Mouse (Mus musculus) lung, embryonic 15.5 days (tissue): ENCODE measurements at regions not wholly inside any gene's neighbourhood (a gene's known extent, or its start where the extent isn't known, plus 50 kb on each side); places are given as distances from the start of the nearest gene placed in this dataset.
"Not testable (repeated sequence)": the region's sequence is repeated elsewhere in the genome, so short reads cannot be mapped to it uniquely, and the experiment has no call there.

ENCODE experiments used
- ATAC-seq: fragments of 200-750 bp; cut with Nextera tagmentation; 2 replicates; pipeline ENCODE4 v1.8.0; 2017; ENCODE audit warnings: moderate number of reproducible peaks, borderline replicate concordance; ENCODE audit not compliant: low FRiP score, low TSS enrichment; ENCODE audit errors: extremely low read depth
- H3K27ac ChIP-seq: fragments of 300-500 bp; sonication (generic); 2 replicates; pipeline ENCODE4 v1.5.1; 2015; ENCODE audit warnings: moderate library complexity, mild to moderate bottlenecking, inconsistent platforms
- H3K27me3 ChIP-seq: fragments of 300-500 bp; sonication (generic); 2 replicates; pipeline ENCODE4 v1.6.1; 2015; ENCODE audit warnings: inconsistent platforms
- H3K36me3 ChIP-seq: fragments of 300-500 bp; sonication (generic); 2 replicates; pipeline ENCODE4 v1.6.1; 2015; ENCODE audit warnings: inconsistent platforms
- H3K4me1 ChIP-seq: fragments of 300-500 bp; sonication (generic); 2 replicates; pipeline ENCODE4 v1.6.1; 2015; ENCODE audit warnings: inconsistent platforms
- H3K4me2 ChIP-seq: fragments of 300-500 bp; sonication (generic); 2 replicates; pipeline ENCODE4 v1.6.1; 2015; ENCODE audit warnings: inconsistent platforms, mild to moderate bottlenecking, moderate library complexity
- H3K4me3 ChIP-seq: fragments of 300-500 bp; sonication (generic); 2 replicates; pipeline ENCODE4 v1.5.1; 2015; ENCODE audit warnings: mild to moderate bottlenecking, inconsistent platforms
- H3K9ac ChIP-seq: fragments of 300-500 bp; sonication (generic); 2 replicates; pipeline ENCODE4 v1.6.1; 2015; ENCODE audit warnings: inconsistent platforms
- H3K9me3 ChIP-seq: fragments of 300-500 bp; sonication (generic); 2 replicates; pipeline ENCODE4 v1.6.1; 2016; ENCODE audit warnings: inconsistent platforms
- WGBS: fragments of 180-500 bp; shearing (Covaris S2); methylation state at CpG from one replicate; pipeline ENCODE4 v1.1.7; 2015; 5-methylcytosine and 5-hydroxymethylcytosine counted together

DNA sequence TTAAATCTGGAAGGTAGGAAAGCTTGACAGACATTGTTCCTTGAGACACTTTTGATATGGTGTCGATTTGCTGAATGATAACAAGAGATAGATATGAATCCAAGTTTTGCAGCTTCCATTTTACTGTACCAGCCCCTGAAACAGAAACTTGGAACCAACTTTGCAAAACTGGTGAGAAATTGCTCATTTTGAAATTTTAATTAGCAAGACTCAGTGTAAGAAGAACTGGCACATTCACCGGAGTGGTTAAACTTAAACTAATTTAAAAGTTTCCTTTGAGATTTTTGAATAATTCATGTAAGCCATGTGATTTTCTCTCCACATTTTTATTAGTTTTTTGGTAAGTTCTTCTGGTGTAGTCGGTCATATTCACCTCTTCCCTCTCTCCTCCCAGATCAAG is 85.3 kb downstream of the Slitrk1 start:
- Histone ChIP-seq H3K9me3 (no peaks in the 10 kb centered on the region), H3K27me3 (no peaks in the 10 kb centered on the region), H3K4me3 (no peak overlapping the region), H3K27ac (no peak overlapping the region), H3K9ac (no peak overlapping the region), H3K4me1 (no peaks in the 10 kb centered on the region), H3K4me2 (no peak overlapping the region), H3K36me3 (no peaks in the 10 kb centered on the region)
- ATAC-seq = no peak
- 87% methylated on average over 3 of the region's 3 CpGs for WGBS

DNA sequence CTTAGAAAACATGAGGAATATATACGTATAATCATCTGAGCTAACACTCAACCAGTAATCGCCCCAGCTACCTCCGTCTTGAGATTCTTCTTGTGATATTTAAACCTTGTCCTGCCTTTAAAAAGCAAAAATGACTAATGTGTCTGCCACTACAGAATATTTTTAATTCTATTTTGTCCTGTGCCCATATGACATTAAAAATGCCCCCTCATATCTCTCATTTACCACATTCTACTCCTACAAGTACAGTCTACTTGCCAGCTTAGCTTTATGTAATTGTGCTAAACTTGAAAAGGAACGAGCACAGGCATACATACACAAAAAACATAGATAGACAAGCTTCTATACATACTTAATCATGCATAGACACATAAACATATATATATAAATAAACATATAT is 92.4 kb downstream of the Slitrk1 start:
- ATAC-seq = no peak
- no peak overlapping the region for H3K9ac ChIP-seq
- no peaks in the 10 kb centered on the region for H3K36me3 ChIP-seq
- no peaks in the 10 kb centered on the region for H3K9me3 ChIP-seq
- no peak overlapping the region for H3K4me3 ChIP-seq
- no peaks in the 10 kb centered on the region for H3K4me1 ChIP-seq
- no peak overlapping the region for H3K27ac ChIP-seq
- no peak overlapping the region for H3K4me2 ChIP-seq
- 85% methylated on average over 4 of the region's 4 CpGs for WGBS
- H3K27me3 ChIP-seq = no peaks in the 10 kb centered on the region

DNA sequence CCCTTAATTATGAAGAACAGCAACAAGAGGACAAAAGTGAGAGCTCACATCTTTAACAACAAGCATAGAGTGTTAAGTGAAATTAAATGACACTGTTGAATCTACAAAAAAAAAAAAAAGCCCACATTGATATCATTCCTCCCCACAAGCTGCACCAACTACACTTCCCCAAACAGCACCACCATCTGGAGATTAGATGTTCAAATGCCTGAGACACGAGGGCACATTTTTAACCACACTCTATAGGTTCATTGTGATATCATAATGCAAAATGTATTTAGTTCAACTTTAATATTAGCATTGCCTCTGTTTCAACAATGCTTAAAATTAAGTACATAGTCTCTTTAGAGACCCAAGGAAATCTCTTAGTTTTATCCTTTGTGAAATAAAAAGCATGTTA is 94.6 kb downstream of the Slitrk1 start:
- no peak overlapping the region for H3K9ac ChIP-seq
- no peaks in the 10 kb centered on the region for H3K27me3 ChIP-seq
- H3K36me3 ChIP-seq = no peaks in the 10 kb centered on the region
- 47% methylated on average over 1 of the region's 1 CpGs for WGBS
- no peaks in the 10 kb centered on the region for H3K4me1 ChIP-seq
- ATAC-seq = no peak
- no peak overlapping the region for H3K27ac ChIP-seq
- H3K4me2 ChIP-seq = no peak overlapping the region
- no peak overlapping the region for H3K4me3 ChIP-seq
- H3K9me3 ChIP-seq = no peaks in the 10 kb centered on the region

DNA sequence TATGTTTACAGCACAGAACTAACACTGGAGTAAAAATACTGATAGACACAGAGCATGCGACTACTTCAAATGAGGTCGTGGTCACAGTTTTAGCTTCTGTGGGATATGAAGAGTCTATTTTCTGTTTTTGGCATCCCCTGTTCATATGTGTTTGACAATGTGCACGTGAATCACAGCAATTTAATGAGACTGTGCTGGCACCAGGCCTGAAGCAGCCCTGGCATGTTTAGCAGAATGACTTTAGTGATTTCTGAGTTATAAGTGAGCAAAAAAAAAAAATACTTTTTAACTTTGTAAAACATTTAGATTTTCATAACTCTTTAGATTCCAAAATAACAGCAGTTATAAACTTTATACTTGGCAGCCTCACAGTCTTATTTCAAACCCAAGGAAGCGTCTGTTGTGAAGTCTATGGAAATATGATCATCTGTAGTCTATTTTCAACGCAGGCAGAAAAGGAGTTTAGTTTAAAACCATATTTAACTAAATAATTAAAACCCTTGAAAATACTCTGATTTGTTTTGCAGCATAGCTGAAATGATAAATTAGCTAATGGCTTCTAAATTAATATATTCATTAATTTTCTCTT is 108.5 kb downstream of the Slitrk1 start:
- Histone ChIP-seq H3K36me3 (no peaks in the 10 kb centered on the region), H3K27ac (no peak overlapping the region), H3K4me3 (no peak overlapping the region), H3K9me3 (no peaks in the 10 kb centered on the region), H3K27me3 (no peaks in the 10 kb centered on the region), H3K4me1 (no peaks in the 10 kb centered on the region), H3K4me2 (no peak overlapping the region), H3K9ac (no peak overlapping the region)
- 0 out of 2 replicates have a peak, but pooled peaks have one; percentile 39 for ATAC-seq
- 37% methylated on average over 5 of the region's 5 CpGs for WGBS

DNA sequence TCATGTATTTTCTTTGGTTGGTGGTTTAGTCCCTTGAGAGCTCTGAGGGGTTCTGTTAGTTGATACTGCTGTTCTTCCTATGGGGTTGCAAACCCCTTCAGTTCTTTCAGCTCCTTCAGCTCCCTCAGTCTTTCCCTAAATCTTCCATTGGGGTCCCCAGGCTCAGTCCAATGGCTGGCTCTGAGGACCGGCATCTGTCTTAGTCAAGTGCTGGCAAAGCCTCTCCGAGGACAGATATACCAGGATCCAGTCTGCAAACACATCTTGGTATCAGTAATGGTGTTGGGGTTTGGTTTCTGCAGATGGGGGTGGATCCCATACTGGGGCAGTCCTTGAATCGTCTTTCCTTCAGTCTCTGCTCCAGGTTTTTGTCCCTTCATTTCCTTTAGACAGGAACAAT is 115.1 kb downstream of the Slitrk1 start:
- no peaks in the 10 kb centered on the region for H3K9me3 ChIP-seq
- no peaks in the 10 kb centered on the region for H3K36me3 ChIP-seq
- no peak overlapping the region for H3K9ac ChIP-seq
- ATAC-seq = no peak
- no peak overlapping the region for H3K4me2 ChIP-seq
- H3K4me3 ChIP-seq = no peak overlapping the region
- WGBS = 79% methylated on average over 3 of the region's 3 CpGs
- no peaks in the 10 kb centered on the region for H3K27me3 ChIP-seq
- no peaks in the 10 kb centered on the region for H3K4me1 ChIP-seq
- H3K27ac ChIP-seq = no peak overlapping the region

DNA sequence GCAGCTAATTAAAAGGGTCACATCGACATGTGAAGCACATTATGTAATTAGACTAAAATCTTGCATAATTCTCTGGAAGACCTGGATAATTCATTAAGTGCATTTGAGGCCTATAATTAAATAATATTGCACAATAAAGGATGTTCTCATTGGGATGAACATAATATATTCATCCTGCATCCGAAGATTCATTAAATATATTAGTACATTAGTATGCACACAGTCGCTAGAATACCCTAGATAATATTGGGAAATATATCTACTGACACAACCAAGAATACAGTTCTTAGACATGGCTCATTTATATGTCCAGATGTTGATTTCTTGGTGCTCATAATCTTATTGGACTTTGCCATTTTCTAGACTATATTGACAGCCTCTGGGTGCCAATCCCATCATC is 121.5 kb downstream of the Slitrk1 start:
- H3K9me3 ChIP-seq = no peaks in the 10 kb centered on the region
- H3K9ac ChIP-seq = no peak overlapping the region
- no peaks in the 10 kb centered on the region for H3K27me3 ChIP-seq
- no peak overlapping the region for H3K4me2 ChIP-seq
- no peaks in the 10 kb centered on the region for H3K36me3 ChIP-seq
- H3K4me3 ChIP-seq = no peak overlapping the region
- no peaks in the 10 kb centered on the region for H3K4me1 ChIP-seq
- H3K27ac ChIP-seq = no peak overlapping the region
- WGBS = 74% methylated on average over 3 of the region's 3 CpGs
- no peak for ATAC-seq

DNA sequence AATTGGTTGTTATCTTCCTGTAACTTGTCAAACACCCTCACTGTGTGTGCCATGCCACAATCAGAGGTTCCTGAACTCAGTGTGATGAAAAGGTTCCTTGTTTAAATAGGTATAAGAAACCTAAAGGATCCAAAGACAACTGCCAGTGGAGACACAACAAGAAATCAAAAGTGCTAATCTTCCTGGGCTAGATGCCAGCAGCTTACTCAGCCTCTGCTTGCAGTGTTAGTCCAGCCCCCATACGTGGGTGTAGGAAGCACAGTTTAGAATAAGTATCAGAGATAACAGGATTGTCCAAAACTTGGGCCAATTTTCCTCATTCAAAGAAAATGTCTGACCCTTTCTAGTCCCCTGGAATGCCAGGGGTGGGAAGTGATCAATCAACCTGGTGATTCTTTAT is 122.7 kb downstream of the Slitrk1 start:
- Histone ChIP-seq H3K4me2 (no peak overlapping the region), H3K27me3 (no peaks in the 10 kb centered on the region), H3K4me3 (no peak overlapping the region), H3K9ac (no peak overlapping the region), H3K4me1 (no peaks in the 10 kb centered on the region), H3K36me3 (no peaks in the 10 kb centered on the region), H3K27ac (no peak overlapping the region), H3K9me3 (no peaks in the 10 kb centered on the region)
- no peak for ATAC-seq
- whole genome bisulfite sequencing = 21% methylated on average over 1 of the region's 1 CpGs

DNA sequence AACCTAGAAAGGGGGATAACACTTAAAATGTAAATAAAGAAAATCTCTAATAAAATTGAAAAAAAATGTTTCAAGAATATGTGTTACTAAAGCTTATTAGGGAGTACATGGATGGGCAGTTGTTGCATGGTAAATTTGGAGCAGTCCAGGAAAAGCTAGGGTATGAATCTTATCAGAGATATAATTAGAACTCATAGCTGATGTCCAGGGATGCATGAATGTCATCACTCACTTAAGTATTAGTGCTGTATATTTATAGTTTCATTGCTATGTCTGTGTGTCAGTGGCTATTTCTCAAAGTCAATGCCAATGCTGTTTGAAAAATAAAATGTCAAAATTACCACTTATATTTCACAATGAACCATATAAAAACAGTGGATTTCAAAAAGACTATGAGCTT is 165.2 kb downstream of the Slitrk1 start:
- Histone ChIP-seq H3K27ac (no peak overlapping the region), H3K4me2 (no peak overlapping the region), H3K4me1 (no peaks in the 10 kb centered on the region), H3K36me3 (no peaks in the 10 kb centered on the region), H3K4me3 (no peak overlapping the region), H3K9ac (no peak overlapping the region), H3K27me3 (no peaks in the 10 kb centered on the region), H3K9me3 (no peaks in the 10 kb centered on the region)
- no peak for ATAC-seq

DNA sequence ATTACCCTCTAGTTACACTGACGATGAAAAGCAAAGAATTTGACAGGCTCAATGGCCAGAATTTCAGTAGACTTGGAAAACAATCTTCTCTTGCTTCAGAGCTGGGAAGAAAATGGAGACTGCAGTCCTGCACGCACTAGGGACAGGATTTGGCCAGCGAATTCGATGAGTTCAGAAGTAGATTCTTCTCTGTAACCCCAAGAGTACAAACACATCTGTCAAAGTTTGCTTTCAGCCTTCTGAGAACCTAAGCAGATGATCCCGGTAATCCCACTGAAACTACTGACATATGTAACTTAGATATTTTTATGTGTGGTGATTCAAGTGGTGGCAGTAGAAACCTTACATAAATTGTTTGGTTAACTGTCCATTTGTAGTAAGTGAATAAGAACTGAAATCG is 202.1 kb downstream of the Slitrk1 start:
- 61% methylated on average over 6 of the region's 6 CpGs for WGBS
- no peaks in the 10 kb centered on the region for H3K27me3 ChIP-seq
- H3K9me3 ChIP-seq = no peaks in the 10 kb centered on the region
- H3K4me1 ChIP-seq = no peaks in the 10 kb centered on the region
- no peak overlapping the region for H3K4me2 ChIP-seq
- ATAC-seq = no peak
- no peaks in the 10 kb centered on the region for H3K36me3 ChIP-seq
- H3K27ac ChIP-seq = no peak overlapping the region
- no peak overlapping the region for H3K9ac ChIP-seq
- H3K4me3 ChIP-seq = no peak overlapping the region

DNA sequence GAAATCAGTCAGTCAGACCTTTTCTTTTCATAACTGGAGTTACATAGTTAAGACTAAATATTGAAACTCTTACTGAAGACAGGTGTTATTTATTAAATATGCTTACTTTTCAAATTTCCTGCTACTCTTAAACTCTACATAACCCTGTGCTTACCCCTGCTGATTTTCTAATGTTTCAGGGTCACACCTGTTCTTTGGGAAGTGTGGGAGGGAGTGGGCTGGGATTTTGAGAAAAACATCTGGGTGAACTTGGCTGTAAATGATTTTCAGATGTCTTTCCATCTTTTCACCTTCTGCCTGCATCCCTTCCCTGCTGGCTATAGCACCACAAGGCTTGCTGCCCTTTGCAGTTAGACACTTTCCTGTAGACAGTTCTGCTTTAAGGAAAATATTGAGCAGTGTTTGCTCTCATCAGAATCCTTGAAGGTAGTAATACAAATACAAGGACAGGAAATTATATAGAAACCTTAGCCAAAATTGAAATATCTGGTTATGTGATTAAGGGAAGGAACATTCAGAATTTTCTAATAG is 204.8 kb downstream of the Slitrk1 start:
- no peak overlapping the region for H3K4me2 ChIP-seq
- H3K4me3 ChIP-seq = no peak overlapping the region
- no peak for ATAC-seq
- no peaks in the 10 kb centered on the region for H3K9me3 ChIP-seq
- no peaks in the 10 kb centered on the region for H3K36me3 ChIP-seq
- no peaks in the 10 kb centered on the region for H3K4me1 ChIP-seq
- H3K9ac ChIP-seq = no peak overlapping the region
- no peaks in the 10 kb centered on the region for H3K27me3 ChIP-seq
- no peak overlapping the region for H3K27ac ChIP-seq

DNA sequence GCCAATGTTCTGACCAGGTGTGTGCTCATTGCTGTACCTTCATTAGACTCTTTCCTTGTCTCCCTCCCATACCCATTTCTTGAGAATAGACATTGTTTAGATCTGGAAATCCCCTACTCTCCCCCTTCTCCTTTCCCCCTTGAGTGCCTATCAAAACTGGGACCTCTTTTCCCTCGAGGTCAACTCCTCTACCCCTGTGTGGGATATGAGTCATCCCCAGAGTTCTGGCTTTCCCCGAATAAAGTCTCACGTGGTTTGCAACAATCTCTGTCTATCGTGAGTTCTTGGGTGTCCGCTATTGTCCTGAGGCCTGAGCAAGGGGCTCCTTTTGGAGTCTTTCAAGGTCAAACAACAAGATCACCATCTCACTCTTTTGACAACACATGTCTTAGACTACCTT is 209.3 kb downstream of the Slitrk1 start:
- not testable (repeated sequence) for H3K4me2 ChIP-seq, H3K4me3 ChIP-seq, H3K9ac ChIP-seq, H3K36me3 ChIP-seq, H3K9me3 ChIP-seq, H3K27me3 ChIP-seq, H3K4me1 ChIP-seq, ATAC-seq, H3K27ac ChIP-seq
- 76% methylated on average over 5 of the region's 5 CpGs for WGBS

DNA sequence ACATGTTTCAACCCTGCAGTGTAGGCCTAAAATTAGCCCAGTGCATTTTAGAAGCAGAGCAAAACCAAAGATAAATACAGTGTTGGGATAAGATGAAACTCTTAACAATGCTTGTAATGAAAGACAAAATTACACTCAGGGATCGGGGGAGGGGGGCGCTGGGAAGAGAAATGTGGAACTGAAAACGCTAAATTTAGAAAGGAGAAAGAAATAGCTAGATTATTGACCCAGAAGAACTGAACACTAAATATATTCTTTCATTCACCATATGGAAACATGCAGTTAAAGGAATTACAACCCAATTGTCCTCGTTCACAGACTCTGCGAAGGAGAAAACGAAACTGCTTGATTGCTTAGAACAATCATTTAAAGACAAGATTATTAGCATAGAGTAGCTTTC is 249.1 kb downstream of the Slitrk1 start:
- Histone ChIP-seq H3K27ac (no peak overlapping the region), H3K4me2 (no peak overlapping the region), H3K9me3 (no peaks in the 10 kb centered on the region), H3K4me3 (no peak overlapping the region), H3K36me3 (no peaks in the 10 kb centered on the region), H3K9ac (no peak overlapping the region), H3K27me3 (no peaks in the 10 kb centered on the region), H3K4me1 (no peaks in the 10 kb centered on the region)
- ATAC-seq = no peak
- WGBS = 78% methylated on average over 6 of the region's 6 CpGs

DNA sequence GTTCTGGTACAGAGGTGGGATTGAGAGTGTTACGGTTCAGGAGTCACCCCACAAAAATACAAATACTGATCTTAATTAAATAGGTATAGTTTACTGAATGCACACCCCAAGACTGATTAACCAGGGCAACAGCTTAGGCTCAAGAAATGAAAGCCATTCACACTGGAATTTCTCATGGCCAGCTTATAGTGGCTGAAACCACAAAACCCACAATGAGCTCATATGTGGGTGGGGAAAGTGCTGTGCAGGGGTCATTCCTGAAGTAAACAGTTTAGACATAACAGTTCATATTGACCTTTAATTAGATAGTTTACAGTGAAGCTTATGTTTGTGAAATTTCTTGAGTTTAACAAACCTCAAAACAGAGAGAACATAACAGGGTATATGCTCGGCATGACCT is 275.7 kb downstream of the Slitrk1 start:
- Histone ChIP-seq H3K4me3 (no peak overlapping the region), H3K9me3 (no peaks in the 10 kb centered on the region), H3K27me3 (no peaks in the 10 kb centered on the region), H3K36me3 (no peaks in the 10 kb centered on the region), H3K4me1 (no peaks in the 10 kb centered on the region), H3K27ac (no peak overlapping the region), H3K9ac (no peak overlapping the region), H3K4me2 (no peak overlapping the region)
- no peak for ATAC-seq
- WGBS = 64% methylated on average over 2 of the region's 2 CpGs
